Mouse (Mus musculus) heart, embryonic 12.5 days (tissue): ENCODE data around the gene Robo2. TPM values are rescaled to one million over a fixed set of nuclear protein-coding genes. Genes with fewer than 3 reads are reported as not detected.

ENCODE experiments used
- ATAC-seq: fragments of 200-750 bp; cut with Nextera tagmentation; 2 replicates; pipeline ENCODE4 v1.8.0; 2017; ENCODE audit warnings: moderate TSS enrichment, moderate library complexity; ENCODE audit not compliant: insufficient number of reproducible peaks, low FRiP score
- H3K27ac ChIP-seq: fragments of 300-500 bp; sonication (generic); 2 replicates; pipeline ENCODE4 v1.5.1; 2016; ENCODE audit warnings: mild to moderate bottlenecking, moderate library complexity; ENCODE audit not compliant: poor library complexity, severe bottlenecking
- H3K27me3 ChIP-seq: fragments of 300-500 bp; sonication (generic); replicated peaks from 2 replicates; pipeline ENCODE4 v1.6.1; 2016; ENCODE audit warnings: mild to moderate bottlenecking, moderate library complexity
- H3K36me3 ChIP-seq: fragments of 300-500 bp; sonication (generic); 2 replicates; pipeline ENCODE4 v1.6.1; 2016; ENCODE audit warnings: mild to moderate bottlenecking, moderate library complexity
- H3K4me1 ChIP-seq: fragments of 300-500 bp; sonication (generic); replicated peaks from 2 replicates; pipeline ENCODE4 v1.6.1; 2016; ENCODE audit warnings: mild to moderate bottlenecking
- H3K4me2 ChIP-seq: fragments of 300-500 bp; sonication (generic); 2 replicates; pipeline ENCODE4 v1.6.1; 2016; ENCODE audit warnings: mild to moderate bottlenecking, moderate library complexity
- H3K4me3 ChIP-seq: fragments of 300-500 bp; sonication (generic); 2 replicates; pipeline ENCODE4 v1.5.1; 2016; ENCODE audit warnings: mild to moderate bottlenecking
- H3K9ac ChIP-seq: fragments of 300-500 bp; sonication (generic); 2 replicates; pipeline ENCODE4 v1.6.1; 2016; ENCODE audit warnings: mild to moderate bottlenecking, moderate library complexity
- H3K9me3 ChIP-seq: fragments of 300-500 bp; sonication (generic); replicated peaks from 2 replicates; pipeline ENCODE4 v1.6.1; 2016; ENCODE audit warnings: mild to moderate bottlenecking, moderate library complexity
- WGBS: fragments of 180-500 bp; shearing (Covaris S2); methylation state at CpG from one replicate; pipeline ENCODE4 v1.1.7; 2016; 5-methylcytosine and 5-hydroxymethylcytosine counted together
- polyA plus RNA-seq: library from polyadenylated mRNA; unstranded; fragments of >200 nt; fragmentation: Nextera tagmentation; extraction: Ambion mirVana; gene quantifications from 2 replicates; pipeline ENCODE4 v1.2.1, GENCODE M21; 2016

The Robo2 gene
- polyA plus RNA-seq, 1 experiment from 2014 or later = 16.7 TPM

GRCm38 (mm10) chr16:73939423-73940210, 472.0 kb downstream of the Robo2 start:
- H3K36me3 ChIP-seq = no peaks in the 10 kb centered on the region
- H3K9ac ChIP-seq = no peak overlapping the region
- H3K4me1 ChIP-seq = no peaks in the 10 kb centered on the region
- H3K4me2 ChIP-seq = no peak overlapping the region
- H3K4me3 ChIP-seq = no peak overlapping the region
- no peaks in the 10 kb centered on the region for H3K9me3 ChIP-seq
- no peak overlapping the region for H3K27ac ChIP-seq
- WGBS = 79% methylated on average over 5 of the region's 5 CpGs
- no peaks in the 10 kb centered on the region for H3K27me3 ChIP-seq
- no peak for ATAC-seq

GRCm38 (mm10) chr16:73930323-73930722, 481.3 kb downstream of the Robo2 start:
- Histone ChIP-seq H3K9me3 (no peaks in the 10 kb centered on the region), H3K9ac (no peak overlapping the region), H3K27me3 (no peaks in the 10 kb centered on the region), H3K4me2 (no peak overlapping the region), H3K27ac (no peak overlapping the region), H3K4me1 (no peaks in the 10 kb centered on the region), H3K36me3 (no peaks in the 10 kb centered on the region), H3K4me3 (no peak overlapping the region)
- no peak for ATAC-seq
- 84% methylated on average over 4 of the region's 4 CpGs for WGBS

GRCm38 (mm10) chr16:73927481-73927880, 484.1 kb downstream of the Robo2 start:
- Histone ChIP-seq H3K4me3 (no peak overlapping the region), H3K9me3 (no peaks in the 10 kb centered on the region), H3K4me2 (no peak overlapping the region), H3K4me1 (no peaks in the 10 kb centered on the region), H3K27ac (no peak overlapping the region), H3K36me3 (no peaks in the 10 kb centered on the region), H3K27me3 (no peaks in the 10 kb centered on the region), H3K9ac (no peak overlapping the region)
- WGBS = 85% methylated on average over 3 of the region's 3 CpGs
- ATAC-seq = no peak

- H3K27me3 ChIP-seq = no peaks in the 10 kb centered on the region
- no peaks in the 10 kb centered on the region for H3K9me3 ChIP-seq
- peaks cover 4% of the 10 kb centered on the region for H3K4me1 ChIP-seq
- no peak overlapping the region for H3K9ac ChIP-seq
- ATAC-seq = no peak
- no peak overlapping the region for H3K4me3 ChIP-seq
- no peak overlapping the region for H3K27ac ChIP-seq
- H3K36me3 ChIP-seq = no peaks in the 10 kb centered on the region
- 76% methylated on average over 4 of the region's 4 CpGs for WGBS
- H3K4me2 ChIP-seq = no peak overlapping the region
These were observed 496.2 kb downstream of the Robo2 start for GRCm38 (mm10) chr16:73915425-73915824.

- no peak for ATAC-seq
- no peak overlapping the region for H3K27ac ChIP-seq
- H3K4me3 ChIP-seq = no peak overlapping the region
- WGBS = 24% methylated on average over 4 of the region's 4 CpGs
- no peaks in the 10 kb centered on the region for H3K27me3 ChIP-seq
- no peaks in the 10 kb centered on the region for H3K36me3 ChIP-seq
- no peak overlapping the region for H3K4me2 ChIP-seq
- no peaks in the 10 kb centered on the region for H3K9me3 ChIP-seq
- no peak overlapping the region for H3K9ac ChIP-seq
- peaks cover 4% of the 10 kb centered on the region for H3K4me1 ChIP-seq
These were observed 496.7 kb downstream of the Robo2 start for GRCm38 (mm10) chr16:73914936-73915335.

GRCm38 (mm10) chr16:73908504-73908903, 503.1 kb downstream of the Robo2 start:
- Histone ChIP-seq H3K27me3 (no peaks in the 10 kb centered on the region), H3K27ac (no peak overlapping the region), H3K4me2 (0 out of 2 replicates have a peak overlapping the region, but pooled peaks have one; percentile 10), H3K4me3 (no peak overlapping the region), H3K9me3 (no peaks in the 10 kb centered on the region), H3K9ac (no peak overlapping the region), H3K36me3 (no peaks in the 10 kb centered on the region), H3K4me1 (no peaks in the 10 kb centered on the region)
- WGBS = 60% methylated on average over 11 of the region's 11 CpGs
- no peak for ATAC-seq

- WGBS = 81% methylated on average over 11 of the region's 11 CpGs
- H3K9ac ChIP-seq = no peak overlapping the region
- ATAC-seq = no peak
- H3K9me3 ChIP-seq = no peaks in the 10 kb centered on the region
- no peak overlapping the region for H3K4me2 ChIP-seq
- no peaks in the 10 kb centered on the region for H3K36me3 ChIP-seq
- no peak overlapping the region for H3K4me3 ChIP-seq
- no peaks in the 10 kb centered on the region for H3K27me3 ChIP-seq
- H3K4me1 ChIP-seq = no peaks in the 10 kb centered on the region
- H3K27ac ChIP-seq = no peak overlapping the region
These were observed 514.8 kb downstream of the Robo2 start for GRCm38 (mm10) chr16:73896856-73897255.

- no peak for ATAC-seq
- no peak overlapping the region for H3K27ac ChIP-seq
- 79% methylated on average over 1 of the region's 1 CpGs for WGBS
These were observed 529.7 kb downstream of the Robo2 start for GRCm38 (mm10) chr16:73881911-73882310.

GRCm38 (mm10) chr16:73877973-73878372, 533.7 kb downstream of the Robo2 start:
- Histone ChIP-seq H3K9ac (no peak overlapping the region), H3K9me3 (no peaks in the 10 kb centered on the region; the same call in 1 of the 2 replicates), H3K27ac (no peak overlapping the region), H3K4me2 (no peak overlapping the region), H3K4me1 (no peaks in the 10 kb centered on the region), H3K36me3 (no peaks in the 10 kb centered on the region), H3K4me3 (no peak overlapping the region), H3K27me3 (no peaks in the 10 kb centered on the region)
- 47% methylated on average over 3 of the region's 3 CpGs for WGBS
- no peak for ATAC-seq

More at GRCm38 (mm10) chr16:73881911-73882310, 529.7 kb downstream of the Robo2 start:
- Histone ChIP-seq H3K4me3 (no peak overlapping the region), H3K36me3 (no peaks in the 10 kb centered on the region), H3K4me1 (no peaks in the 10 kb centered on the region), H3K9me3 (no peaks in the 10 kb centered on the region; the same call in 1 of the 2 replicates), H3K4me2 (no peak overlapping the region), H3K9ac (no peak overlapping the region), H3K27me3 (no peaks in the 10 kb centered on the region)

- 77% methylated on average over 2 of the region's 2 CpGs for WGBS
- Histone ChIP-seq H3K4me2 (no peak overlapping the region), H3K27me3 (no peaks in the 10 kb centered on the region), H3K9me3 (no peaks in the 10 kb centered on the region; the same call in 1 of the 2 replicates), H3K27ac (no peak overlapping the region), H3K36me3 (no peaks in the 10 kb centered on the region), H3K4me1 (no peaks in the 10 kb centered on the region), H3K9ac (no peak overlapping the region), H3K4me3 (no peak overlapping the region)
- ATAC-seq = no peak
These were observed 536.6 kb downstream of the Robo2 start for GRCm38 (mm10) chr16:73874991-73875390.

GRCm38 (mm10) chr16:73873828-73874558, 537.6 kb downstream of the Robo2 start:
- 70% methylated on average over 5 of the region's 5 CpGs for WGBS
- no peaks in the 10 kb centered on the region for H3K36me3 ChIP-seq
- no peaks in the 10 kb centered on the region for H3K9me3 ChIP-seq
- H3K4me1 ChIP-seq = no peaks in the 10 kb centered on the region
- no peak overlapping the region for H3K4me3 ChIP-seq
- H3K4me2 ChIP-seq = no peak overlapping the region
- no peaks in the 10 kb centered on the region for H3K27me3 ChIP-seq
- H3K9ac ChIP-seq = no peak overlapping the region
- no peak overlapping the region for H3K27ac ChIP-seq
- no peak for ATAC-seq
